Comparison of ENCODE assay signal across 26 mouse cellular contexts in genomic region chr2:166865476-166865875, GRCm38 (mm10).
"Had no signal": no experiment of that assay in that cellular context is flagged by ENCODE, and none has a peak within 500 bp of the region (broad histone marks: within the 10 kb centered on the region; RNA-seq: fewer than 3 reads in every experiment).

No protein-coding gene starts in this region.

- H3K9me3 ChIP-seq: heart, embryonic 13.5 days; hindbrain, embryonic 10.5 days; hindbrain, embryonic 12.5 days; intestine, embryonic 15.5 days; kidney, embryonic 15.5 days; limb, embryonic 13.5 days; limb, embryonic 15.5 days; liver, embryonic 12.5 days had no signal

- DNase-seq: gastrocnemius, adult 2 months; gastrocnemius, postnatal 10 days; gastrocnemius, postnatal 25 days; heart, adult 18-20 months; heart, postnatal 4 days; kidney, adult 11 months; kidney, adult 2 months; kidney, adult 9 months; kidney, postnatal 14 days; kidney, postnatal 36 days; layer of hippocampus, postnatal 36 days; left cerebral cortex, postnatal 4 days; lung, adult 18-20 months had no signal

- H3K4me3 ChIP-seq: gastrocnemius, adult 2 months; heart, embryonic 13.5 days; hindbrain, embryonic 10.5 days; hindbrain, embryonic 12.5 days; intestine, embryonic 15.5 days; kidney, embryonic 15.5 days; limb, embryonic 13.5 days; limb, embryonic 15.5 days; liver, embryonic 12.5 days had no signal

- H3K27me3 ChIP-seq: heart, embryonic 13.5 days; hindbrain, embryonic 12.5 days; intestine, embryonic 15.5 days; kidney, embryonic 15.5 days; limb, embryonic 13.5 days; limb, embryonic 15.5 days; liver, embryonic 12.5 days had no signal

- H3K4me2 ChIP-seq: heart, embryonic 13.5 days; hindbrain, embryonic 12.5 days; hindbrain, embryonic 14.5 days; intestine, embryonic 15.5 days; kidney, embryonic 15.5 days; limb, embryonic 13.5 days; limb, embryonic 15.5 days; liver, embryonic 12.5 days had no signal

- H3K9ac ChIP-seq: heart, embryonic 13.5 days; hindbrain, embryonic 12.5 days; hindbrain, embryonic 14.5 days; intestine, embryonic 15.5 days; kidney, embryonic 15.5 days; limb, embryonic 15.5 days; liver, embryonic 12.5 days; liver, embryonic 14.5 days had no signal

- H3K4me1 ChIP-seq: hindbrain, embryonic 10.5 days; hindbrain, embryonic 12.5 days; intestine, embryonic 15.5 days; limb, embryonic 13.5 days; limb, embryonic 15.5 days had no signal

- H3K27ac ChIP-seq: gastrocnemius, adult 2 months; heart, embryonic 13.5 days; hindbrain, embryonic 10.5 days; hindbrain, embryonic 12.5 days; hindbrain, embryonic 14.5 days; intestine, embryonic 15.5 days; kidney, embryonic 15.5 days; kidney, postnatal 0 days; limb, embryonic 13.5 days; limb, embryonic 15.5 days; liver, embryonic 12.5 days; liver, embryonic 14.5 days had no signal

- ATAC-seq: hindbrain, embryonic 16.5 days; inflammation-experienced regulatory T-cells, adult 6 months; intestine, embryonic 15.5 days; liver, embryonic 12.5 days had no signal
